Mouse (Mus musculus) megakaryocyte-erythroid progenitor cell, adult 5-6 weeks (primary cell): ENCODE measurements around the gene Tcf23. TPM values are rescaled to one million over a fixed set of nuclear protein-coding genes. Genes with fewer than 3 reads are reported as not detected.

Experiments
- ATAC-seq: replicated peaks from 2 replicates; pipeline ENCODE4 v1.8.0; 2016; ENCODE audit warnings: mild to moderate bottlenecking, inconsistent platforms; ENCODE audit not compliant: severe bottlenecking, poor library complexity, low FRiP score, low TSS enrichment
- total RNA-seq, 2 experiments: library from RNA; stranded (forward) in 1 of 2; stranded (reverse) in 1 of 2; fragments of 200-1000, 215-1000 nt in 1 of 2; fragments of >200 nt in 1 of 2; fragmentation: Nextera tagmentation in 1 of 2; gene quantifications; 2 replicates each; pipeline ENCODE4 v1.2.3; 2014 to 2017

The Tcf23 gene
- total RNA-seq (2014; fragmentation: Nextera tagmentation) = not detected in 2 replicates
- not detected in 2 replicates for total RNA-seq (2017)

GRCm38 (mm10) chr5:30968416-30968815, at the start of gene Tcf23:
Tcf23 (plus strand) TSS chr5:30968662.
- no peak for ATAC-seq

DNA sequence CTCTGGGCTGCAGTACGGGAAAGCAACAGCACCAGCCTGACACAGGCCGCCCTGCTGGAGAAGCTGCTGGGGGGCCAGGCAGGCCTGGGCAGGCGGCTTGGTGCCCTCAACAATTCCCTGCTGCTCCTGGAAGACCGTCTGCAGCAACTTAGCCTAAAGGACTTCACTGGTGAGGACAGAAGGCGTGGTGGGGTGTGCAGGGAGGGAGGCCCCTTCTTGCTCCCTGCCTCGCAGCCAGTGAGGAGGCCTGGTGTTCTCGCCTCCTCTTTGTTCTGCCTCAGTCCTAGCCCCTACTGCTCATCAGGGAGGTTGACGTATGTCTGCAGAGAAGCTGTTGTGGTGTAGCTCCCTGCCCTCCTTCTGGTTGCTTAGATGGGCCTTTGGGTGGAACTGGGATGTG, 49.8 kb upstream of the Tcf23 start:
- ATAC-seq = no peak

- ATAC-seq = no peak
Measured at GRCm38 (mm10) chr5:30919831-30920614, 48.4 kb upstream of the Tcf23 start.

DNA sequence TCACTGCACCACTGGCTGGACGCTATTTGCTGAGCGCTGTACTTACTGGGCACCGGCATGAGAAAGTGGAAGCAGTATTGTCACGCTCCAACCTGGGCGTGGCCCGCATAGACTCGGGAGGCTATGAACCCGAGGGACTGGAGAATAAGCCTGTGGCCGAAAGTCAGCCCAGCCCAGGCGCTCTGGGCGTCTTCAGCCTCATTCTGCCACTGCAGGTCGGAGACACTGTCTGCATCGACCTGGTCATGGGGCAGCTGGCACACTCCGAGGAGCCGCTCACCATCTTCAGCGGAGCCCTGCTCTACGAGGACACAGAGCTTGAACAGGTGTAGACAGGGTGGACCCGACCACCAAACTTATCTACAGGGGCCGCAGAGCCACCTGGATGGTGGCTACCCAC, 47.8 kb upstream of the Tcf23 start:
- ATAC-seq = no peak

DNA sequence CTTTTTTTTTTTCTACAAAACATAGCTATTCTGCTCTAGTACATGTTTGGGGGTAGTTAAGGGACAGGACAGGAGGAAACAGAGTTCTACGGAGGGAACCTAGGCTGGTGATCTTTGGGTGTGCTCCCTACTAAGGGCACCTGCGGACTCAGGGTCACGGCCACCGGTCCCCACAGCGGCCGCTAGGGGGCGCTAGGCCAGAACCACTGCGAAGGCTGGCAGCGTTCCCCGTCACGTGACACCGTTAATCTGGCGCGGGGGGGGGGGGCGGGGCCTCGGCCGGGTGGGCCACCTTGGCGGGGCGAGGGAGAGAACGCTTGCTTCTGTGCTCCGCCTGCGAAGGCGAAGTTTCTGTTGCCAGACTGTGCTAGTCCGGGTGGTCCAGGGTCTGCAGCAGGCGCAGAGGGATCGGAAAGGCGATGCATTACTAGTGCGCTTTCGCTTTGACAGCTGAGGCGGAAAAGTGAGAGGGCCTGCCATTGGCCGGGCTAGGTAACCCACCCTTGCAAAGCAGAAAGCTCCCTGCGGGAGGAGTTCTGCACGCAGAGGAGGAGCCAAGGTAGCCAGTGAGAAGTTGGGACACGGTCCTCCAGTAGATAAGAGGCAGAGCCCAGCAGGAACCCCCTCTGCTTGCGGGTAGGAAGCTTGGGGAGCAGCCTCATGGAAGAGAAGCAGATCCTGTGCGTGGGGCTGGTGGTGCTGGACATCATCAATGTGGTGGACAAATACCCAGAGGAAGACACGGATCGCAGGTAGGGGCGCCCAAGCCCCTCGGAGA, 47.0 kb upstream of the Tcf23 start, which contains the start of gene Khk:
Gene Khk (plus strand): TSS at position 176 of the 778 bp plus-strand sequence.
- peak; percentile 90 for ATAC-seq

DNA sequence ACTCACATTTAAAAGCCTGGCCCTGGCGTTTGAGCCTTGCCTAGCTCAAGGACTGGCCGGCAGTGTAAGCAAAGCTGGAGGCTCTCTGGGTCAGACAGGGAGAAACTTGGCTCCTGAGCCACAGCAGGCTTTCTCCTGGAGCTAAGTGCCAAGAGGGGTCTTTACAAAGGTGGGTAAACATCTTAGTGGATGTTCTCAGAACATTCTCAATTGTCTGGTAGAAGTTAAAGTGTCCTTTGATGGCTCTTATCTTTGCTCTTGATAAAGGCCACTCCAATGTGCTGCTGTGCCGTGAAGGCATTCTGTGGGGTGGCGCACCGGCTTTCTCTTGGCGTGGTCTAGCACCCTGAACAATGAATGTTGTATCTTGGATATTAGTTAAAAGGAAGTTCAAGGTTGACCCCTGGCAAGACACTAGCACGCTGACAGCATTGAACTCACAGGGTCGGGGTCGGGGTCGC, 45.9 kb upstream of the Tcf23 start:
- ATAC-seq = no peak

DNA sequence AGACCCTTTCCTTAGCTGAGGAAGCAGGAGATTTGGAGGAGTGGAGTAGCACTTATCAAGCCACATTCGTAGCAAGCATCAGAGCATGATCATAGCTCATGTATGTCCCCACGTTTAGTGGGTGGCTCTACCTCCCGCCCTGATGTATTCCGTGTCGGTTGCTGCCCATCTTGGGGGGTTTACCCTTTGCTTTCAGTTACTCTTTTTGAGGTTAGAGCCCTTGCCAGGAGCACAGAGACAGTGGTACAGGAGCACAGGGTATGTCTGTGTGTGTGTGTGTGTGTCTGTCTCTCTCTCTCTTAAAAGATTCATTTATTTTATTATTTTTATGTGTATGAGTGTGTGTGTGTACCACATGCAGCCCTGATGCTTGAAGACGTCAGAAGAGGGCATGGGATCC, 45.3 kb upstream of the Tcf23 start:
- ATAC-seq = no peak

DNA sequence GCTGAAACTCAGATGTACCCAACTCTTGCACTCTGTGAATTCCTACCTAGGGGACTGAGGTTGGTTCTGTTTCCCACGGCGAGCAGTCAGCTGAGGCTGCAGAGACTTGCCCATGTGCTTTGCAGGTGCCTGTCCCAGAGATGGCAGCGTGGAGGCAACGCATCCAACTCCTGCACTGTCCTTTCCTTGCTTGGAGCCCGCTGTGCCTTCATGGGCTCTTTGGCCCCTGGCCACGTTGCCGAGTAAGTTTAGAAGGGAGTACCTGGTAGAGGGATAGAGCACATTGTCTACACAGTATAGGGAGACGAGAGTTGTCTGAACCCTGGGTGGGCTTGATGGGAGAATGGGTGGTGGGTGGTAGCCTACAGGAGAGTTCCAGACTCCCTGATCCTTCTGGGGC, 43.8 kb upstream of the Tcf23 start:
- no peak for ATAC-seq

DNA sequence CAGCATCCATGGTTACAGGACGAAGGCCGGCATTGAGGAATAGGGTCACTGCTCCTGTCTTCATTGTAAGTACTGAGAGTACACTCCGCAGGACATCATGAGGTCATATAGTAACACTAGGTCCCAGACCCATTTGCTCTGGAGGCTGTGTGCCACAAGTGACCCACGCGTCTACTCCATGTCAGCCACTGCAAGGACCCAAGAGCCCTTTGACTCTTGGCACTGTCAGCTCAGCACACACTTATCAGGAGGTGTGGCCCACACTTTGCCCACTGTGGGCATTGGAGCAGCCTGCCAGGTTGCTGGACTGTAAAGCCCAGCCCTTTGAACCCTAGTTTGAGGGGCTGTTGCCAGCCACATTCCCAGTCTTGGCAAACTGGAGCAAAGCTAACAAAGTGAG, 43.2 kb upstream of the Tcf23 start:
- ATAC-seq = no peak

GRCm38 (mm10) chr5:30926073-30926472, 42.4 kb upstream of the Tcf23 start:
- ATAC-seq = no peak

GRCm38 (mm10) chr5:30927945-30928529, 40.4 kb upstream of the Tcf23 start:
- ATAC-seq = no peak

DNA sequence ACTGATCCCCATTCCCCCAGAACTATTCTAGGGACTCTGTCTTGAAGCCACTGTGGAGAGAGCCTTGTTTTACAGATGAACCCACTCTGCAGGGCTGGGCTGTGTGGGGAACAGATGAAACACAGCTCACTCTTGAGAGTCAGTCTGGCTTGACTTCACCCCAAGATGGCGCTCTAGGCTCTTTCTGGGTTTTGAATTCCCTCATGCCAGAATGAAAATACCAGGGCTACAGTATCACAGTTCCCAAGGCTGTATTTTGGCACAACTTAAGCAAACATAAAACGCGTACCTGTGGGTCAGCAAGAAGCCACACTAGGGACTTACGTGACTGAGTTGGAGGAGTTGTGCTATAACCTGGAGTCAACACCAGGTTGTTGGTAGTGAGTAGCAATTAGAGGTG, 38.3 kb upstream of the Tcf23 start:
- peak; percentile 64; the same call in 1 of the 2 replicates for ATAC-seq

- ATAC-seq = no peak
Measured at GRCm38 (mm10) chr5:30930846-30931245, 37.6 kb upstream of the Tcf23 start.

DNA sequence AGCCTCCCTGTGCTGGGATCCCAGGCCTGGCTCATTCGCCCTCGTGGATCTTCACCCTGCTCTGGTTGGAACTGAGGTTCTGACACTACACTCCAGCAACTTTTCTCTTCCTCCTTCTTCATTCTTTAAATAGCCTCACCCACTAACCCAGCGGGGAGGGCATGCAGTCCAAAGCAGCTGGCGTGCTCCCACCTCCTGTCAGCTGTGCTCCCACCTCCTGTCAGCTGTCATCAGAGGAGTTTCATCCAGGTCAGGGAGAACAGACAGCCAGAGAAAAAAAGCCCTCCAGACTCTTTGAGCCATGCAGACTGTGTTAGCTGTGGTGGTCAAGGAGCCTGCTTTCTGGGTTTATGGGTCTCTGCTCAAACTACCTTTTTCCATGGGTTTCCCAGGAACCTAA, 37.1 kb upstream of the Tcf23 start:
- ATAC-seq = no peak

GRCm38 (mm10) chr5:30933705-30934104, 34.8 kb upstream of the Tcf23 start:
- no peak for ATAC-seq

GRCm38 (mm10) chr5:30934725-30935461, 33.6 kb upstream of the Tcf23 start:
- ATAC-seq = no peak

DNA sequence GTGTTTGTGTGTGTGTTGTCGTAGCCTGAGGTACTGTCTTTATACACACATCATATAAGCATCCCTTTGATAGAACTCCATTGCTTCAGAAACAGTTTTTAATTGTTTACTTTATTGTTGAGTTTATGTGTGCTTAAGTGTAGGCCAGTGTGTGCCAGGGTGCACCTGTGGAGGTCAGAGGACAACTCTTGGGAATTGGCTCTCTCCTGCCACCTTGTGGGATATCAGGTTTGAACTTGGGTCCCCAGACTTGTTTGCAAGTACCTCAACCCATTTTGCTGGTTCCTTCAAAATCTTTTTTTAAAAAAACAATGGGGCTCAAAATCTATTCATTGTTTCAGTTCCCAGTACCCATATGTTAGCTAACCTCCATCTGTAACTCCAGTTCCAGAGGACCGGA, 25.5 kb upstream of the Tcf23 start:
- no peak for ATAC-seq

GRCm38 (mm10) chr5:30944344-30944743, 24.1 kb upstream of the Tcf23 start:
- no peak for ATAC-seq

DNA sequence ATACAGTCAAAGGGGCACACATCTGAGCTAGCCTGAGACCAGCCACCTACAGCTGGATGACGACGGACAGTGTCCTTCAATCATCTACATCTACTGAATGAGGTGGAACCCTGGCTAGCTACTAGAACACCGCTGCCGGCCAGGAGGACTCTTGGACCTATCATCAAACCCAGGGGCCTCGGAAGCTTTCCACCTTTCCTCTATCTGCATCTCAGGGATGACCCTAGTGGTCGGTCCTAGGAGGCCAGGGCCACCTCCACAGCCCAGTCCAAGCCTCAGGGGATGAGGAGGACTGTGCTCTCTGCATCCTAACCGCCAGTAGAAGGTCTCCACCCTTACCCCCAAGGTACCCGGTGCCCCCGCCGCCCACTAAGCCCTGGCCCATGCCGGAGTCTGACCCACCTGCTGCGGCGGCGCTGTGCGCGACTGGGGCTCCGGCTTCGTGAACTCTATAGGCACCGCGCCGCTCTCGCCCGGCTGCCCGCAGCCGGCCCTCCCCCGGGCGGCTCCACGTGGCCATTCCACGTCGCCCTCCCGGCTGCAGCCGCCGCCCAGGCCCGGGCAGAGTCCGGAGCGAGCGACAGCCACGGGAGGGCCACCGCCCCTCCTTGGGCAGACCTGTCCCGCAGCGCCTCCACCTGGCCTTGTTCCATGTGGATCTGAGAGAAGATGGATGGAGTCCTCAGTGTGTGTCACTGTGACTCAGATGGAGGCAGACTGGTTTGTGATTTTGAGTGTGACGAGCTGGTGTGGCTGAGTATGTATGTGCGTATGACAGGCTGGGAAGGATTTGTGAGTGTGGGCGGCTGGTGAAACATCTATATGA, 23.3 kb upstream of the Tcf23 start, which contains the start of gene Cgref1:
Gene Cgref1 (minus strand): TSS at position 636 of the 826 bp plus-strand sequence.
- peak; percentile 35 for ATAC-seq
